Mouse (Mus musculus) forebrain, embryonic 14.5 days (tissue): Measurements from ENCODE around the gene Slc6a6. TPM values are rescaled to one million over a fixed set of nuclear protein-coding genes. Genes with fewer than 3 reads are reported as not detected.
A peak's percentile ranks its signal among the peaks of the same experiment; 100 is the strongest.

Source experiments
- ATAC-seq: fragments of 200-750 bp; cut with Nextera tagmentation; 2 replicates; pipeline ENCODE4 v1.8.0; 2017; ENCODE audit warnings: mild to moderate bottlenecking, moderate library complexity
- DNase-seq: peaks from one replicate; pipeline ENCODE4 v3.0.0-alpha.2; 2015; ENCODE audit warnings: low spot score
- H3K27ac ChIP-seq: fragments of 300-500 bp; sonication (generic); 2 replicates; pipeline ENCODE4 v1.5.1; 2014; ENCODE audit warnings: low read depth, mild to moderate bottlenecking, control low read depth, low read length, moderate library complexity
- H3K27me3 ChIP-seq: fragments of 300-500 bp; sonication (generic); replicated peaks from 2 replicates; pipeline ENCODE4 v1.6.1; 2014; ENCODE audit warnings: low read length, control low read depth, mixed read lengths; ENCODE audit not compliant: control insufficient read depth, insufficient read depth
- H3K36me3 ChIP-seq: fragments of 300-500 bp; sonication (generic); 2 replicates; pipeline ENCODE4 v1.6.1; 2014; ENCODE audit warnings: low read length, control low read depth; ENCODE audit not compliant: control insufficient read depth, insufficient read depth
- H3K4me1 ChIP-seq: fragments of 300-500 bp; sonication (generic); 2 replicates; pipeline ENCODE4 v1.6.1; 2014; ENCODE audit warnings: antibody characterized with exemption, low read length, control low read depth; ENCODE audit not compliant: control insufficient read depth, insufficient read depth
- H3K4me2 ChIP-seq: fragments of 300-500 bp; sonication (generic); 2 replicates; pipeline ENCODE4 v1.6.1; 2014; ENCODE audit warnings: mild to moderate bottlenecking, control low read depth, low read length
- H3K4me3 ChIP-seq: fragments of 300-500 bp; sonication (generic); 2 replicates; pipeline ENCODE4 v1.5.1; 2014; ENCODE audit warnings: low read depth, low read length, control low read depth
- H3K9ac ChIP-seq: fragments of 300-500 bp; sonication (generic); 2 replicates; pipeline ENCODE4 v1.6.1; 2014; ENCODE audit warnings: mild to moderate bottlenecking, low read length, control low read depth, moderate library complexity
- H3K9me3 ChIP-seq: fragments of 300-500 bp; sonication (generic); replicated peaks from 2 replicates; pipeline ENCODE4 v1.6.1; 2016; ENCODE audit warnings: low read length, control low read depth, mixed read lengths; ENCODE audit not compliant: control insufficient read depth
- WGBS: fragments of 180-500 bp; shearing (Covaris S2); extraction: QIAGEN DNeasy Blood & Tissue Kit; methylation state at CpG from one replicate; pipeline ENCODE4 v1.1.7; 2014; 5-methylcytosine and 5-hydroxymethylcytosine counted together
- polyA plus RNA-seq: library from polyadenylated mRNA; unstranded; fragments of >200 nt; fragmentation: Nextera tagmentation; extraction: Ambion mirVana; gene quantifications from 2 replicates; pipeline ENCODE4 v1.2.1, GENCODE M21; 2014

The Slc6a6 gene
- polyA plus RNA-seq, 1 experiment from 2014 or later, result 45.6 TPM

DNA sequence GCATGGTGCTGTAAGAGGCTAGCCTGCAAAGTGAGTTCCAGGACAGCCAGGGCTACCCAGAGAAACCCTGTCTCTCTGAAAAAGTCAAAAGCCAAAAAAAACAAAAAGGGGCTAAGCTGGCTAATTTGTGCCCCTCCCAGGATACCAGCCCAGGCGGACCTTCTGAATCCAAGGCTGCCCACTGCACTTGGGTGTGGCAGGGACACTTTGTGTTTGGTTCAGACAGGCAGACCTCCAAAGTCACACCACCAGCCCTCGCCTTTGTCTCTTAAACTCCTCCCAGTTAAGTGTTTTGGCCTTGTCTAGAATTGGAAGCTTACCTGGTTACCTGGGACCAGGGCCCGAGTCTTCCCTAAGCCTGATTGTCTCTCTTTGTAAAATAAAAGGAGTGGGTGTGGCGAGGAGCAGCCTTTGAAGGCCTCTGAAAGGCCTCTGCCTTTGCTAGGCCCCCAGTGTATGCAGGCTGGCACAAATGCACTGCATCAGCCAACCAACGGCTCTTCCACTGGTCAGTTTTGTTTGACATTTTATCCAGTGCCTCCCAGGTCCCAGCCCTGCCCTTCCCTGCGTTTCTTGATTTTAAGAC, 26.6 kb downstream of the Slc6a6 start:
- WGBS, result 38% methylated on average over 6 of the region's 6 CpGs
- ATAC-seq (no peak), DNase-seq (no peak)
- Histone ChIP-seq H3K9me3 (no peaks in the 10 kb centered on the region), H3K27me3 (no peaks in the 10 kb centered on the region), H3K9ac (no peak overlapping the region), H3K4me1 (peaks cover 28% of the 10 kb centered on the region), H3K4me2 (no peak overlapping the region), H3K27ac (no peak overlapping the region), H3K4me3 (no peak overlapping the region), H3K36me3 (peaks cover 18% of the 10 kb centered on the region; the same call in 1 of the 2 replicates)

DNA sequence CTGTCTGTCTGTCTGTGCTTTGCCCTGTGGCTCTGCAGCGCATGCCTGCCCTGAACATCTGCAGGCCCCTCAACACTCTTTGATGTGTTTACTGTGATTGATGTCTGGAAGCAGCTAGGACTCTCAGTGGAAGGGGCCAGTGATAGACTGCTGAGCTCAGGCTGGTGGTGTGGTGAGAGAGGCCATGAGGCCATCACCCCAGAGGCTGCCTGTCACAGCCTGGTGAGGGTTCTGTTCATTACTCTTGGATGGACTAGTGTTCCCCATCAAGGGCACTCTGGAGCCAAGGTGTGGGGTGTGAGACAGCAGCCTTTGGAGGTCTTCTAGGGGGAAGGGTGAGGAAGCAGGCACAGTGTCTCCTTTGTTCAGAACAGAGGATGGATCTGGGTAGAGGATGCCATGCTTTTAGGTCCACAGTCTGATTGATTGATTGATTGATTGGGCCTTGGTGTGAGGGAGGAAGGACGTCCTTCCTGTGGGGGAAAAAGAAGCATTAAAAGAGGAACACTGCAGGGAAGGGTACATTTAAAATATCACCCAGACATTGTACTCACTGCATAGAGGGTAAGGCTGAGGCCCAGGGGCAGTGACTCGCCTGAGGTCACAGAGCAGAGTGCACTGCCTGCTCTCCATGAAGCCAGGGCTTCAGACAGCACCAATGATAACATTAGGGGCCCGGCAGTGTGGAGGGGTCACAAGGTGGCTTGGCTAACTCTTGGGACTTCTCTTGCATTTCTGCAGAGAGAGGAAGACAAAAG, 28.4 kb downstream of the Slc6a6 start:
- Histone ChIP-seq H3K9me3 (no peaks in the 10 kb centered on the region), H3K36me3 (0 out of 2 replicates have a peak, but pooled peaks cover 8% of the 10 kb centered on the region), H3K27me3 (no peaks in the 10 kb centered on the region), H3K4me3 (no peak overlapping the region), H3K27ac (peak overlapping the region; percentile 66), H3K4me2 (no peak overlapping the region), H3K9ac (peak overlapping the region; percentile 26; the same call in 1 of the 2 replicates), H3K4me1 (peaks cover 27% of the 10 kb centered on the region)
- ATAC-seq (no peak), DNase-seq (no peak)
- 36% methylated on average over 4 of the region's 4 CpGs for WGBS

DNA sequence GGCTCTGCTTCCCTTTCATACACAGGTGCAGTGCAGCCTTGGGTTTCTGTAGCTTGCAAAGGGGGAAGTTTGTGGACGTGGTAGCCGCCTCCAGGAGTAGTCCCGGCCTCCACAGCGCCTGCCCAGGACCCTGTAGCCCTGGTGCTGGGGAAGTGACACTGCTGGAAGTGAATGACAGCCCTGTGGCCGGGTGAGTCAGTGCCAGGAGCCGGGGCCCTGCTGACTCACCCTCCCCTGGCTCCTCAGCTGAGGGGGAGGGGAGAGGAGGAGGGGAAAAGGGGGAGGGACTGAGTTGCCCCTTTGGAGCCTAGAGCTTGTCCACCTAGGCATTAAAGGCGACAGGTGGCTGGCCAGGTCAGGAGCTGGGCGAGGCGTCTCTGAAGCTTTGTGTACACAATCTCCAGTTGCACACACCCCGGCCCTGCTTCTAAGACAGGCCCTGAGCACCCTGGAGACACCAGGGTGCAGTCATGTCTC, 29.0 kb downstream of the Slc6a6 start:
- Histone ChIP-seq H3K4me1 (peaks cover 22% of the 10 kb centered on the region), H3K36me3 (0 out of 2 replicates have a peak, but pooled peaks cover 8% of the 10 kb centered on the region), H3K27me3 (no peaks in the 10 kb centered on the region), H3K27ac (peak overlapping the region; percentile 66), H3K9ac (peak overlapping the region; percentile 26), H3K4me3 (no peak overlapping the region), H3K9me3 (no peaks in the 10 kb centered on the region), H3K4me2 (no peak overlapping the region)
- WGBS, result 6% methylated on average over 10 of the region's 10 CpGs
- DNase-seq (no peak), ATAC-seq (0 out of 2 replicates have a peak, but pooled peaks have one; percentile 10)

DNA sequence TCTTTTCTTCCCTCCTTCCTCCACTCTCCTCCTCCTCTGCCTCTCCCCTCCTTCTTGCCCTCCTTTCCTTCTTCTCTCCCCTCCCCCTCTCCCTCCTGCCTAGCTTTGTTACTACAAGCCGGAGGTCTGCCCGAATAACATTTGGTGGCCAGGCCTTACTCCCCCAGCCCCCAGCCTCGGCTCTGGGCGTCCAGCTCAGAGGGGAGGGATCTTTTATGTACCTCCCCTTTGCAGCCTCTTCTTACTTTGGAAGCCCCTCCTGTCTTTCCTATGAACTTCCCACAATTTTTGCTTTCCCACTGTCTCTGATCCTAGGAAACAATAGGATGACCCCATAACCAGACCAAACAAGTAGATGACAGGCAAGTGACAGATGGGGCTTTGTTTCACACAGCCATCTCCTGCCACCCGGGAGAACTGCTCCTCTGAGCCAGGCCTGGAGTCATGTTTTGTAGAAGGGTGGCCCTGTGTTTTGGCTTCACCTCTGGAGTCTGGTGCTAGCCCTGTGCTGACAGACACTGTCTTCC, 29.6 kb downstream of the Slc6a6 start:
- H3K36me3 ChIP-seq, result 0 out of 2 replicates have a peak, but pooled peaks cover 8% of the 10 kb centered on the region
- peak overlapping the region; percentile 26 for H3K9ac ChIP-seq
- no peaks in the 10 kb centered on the region for H3K27me3 ChIP-seq
- ATAC-seq (0 out of 2 replicates have a peak, but pooled peaks have one; percentile 11), DNase-seq (no peak)
- peaks cover 22% of the 10 kb centered on the region for H3K4me1 ChIP-seq
- no peak overlapping the region for H3K4me2 ChIP-seq
- H3K9me3 ChIP-seq, result no peaks in the 10 kb centered on the region
- H3K4me3 ChIP-seq, result no peak overlapping the region
- WGBS, result 5% methylated on average over 5 of the region's 5 CpGs
- peak overlapping the region; percentile 66 for H3K27ac ChIP-seq

DNA sequence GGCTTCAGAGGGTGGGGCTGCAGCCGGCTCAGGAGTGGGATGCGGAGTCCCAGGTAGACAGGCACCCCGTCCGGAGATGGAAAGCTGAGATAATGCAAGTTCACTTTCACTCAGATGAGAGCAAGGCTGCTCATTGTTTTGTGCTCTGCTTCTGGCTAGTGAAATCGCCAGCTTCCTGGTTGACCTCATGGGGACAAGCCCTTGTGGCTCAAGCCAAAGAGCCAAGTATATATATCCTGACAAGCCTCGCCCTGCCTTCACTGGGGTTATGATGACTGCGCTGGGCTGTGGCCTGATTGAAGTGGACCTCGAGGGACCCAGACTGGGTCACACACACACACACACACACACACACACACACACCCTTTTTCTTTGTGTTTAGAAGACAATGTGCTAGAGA, 31.2 kb downstream of the Slc6a6 start:
- Histone ChIP-seq H3K36me3 (0 out of 2 replicates have a peak, but pooled peaks cover 8% of the 10 kb centered on the region), H3K4me2 (no peak overlapping the region), H3K4me1 (peaks cover 38% of the 10 kb centered on the region), H3K27ac (no peak overlapping the region), H3K9me3 (no peaks in the 10 kb centered on the region), H3K9ac (no peak overlapping the region), H3K4me3 (no peak overlapping the region), H3K27me3 (no peaks in the 10 kb centered on the region)
- WGBS, result 91% methylated on average over 8 of the region's 8 CpGs
- DNase-seq, result no peak
- no peak for ATAC-seq

DNA sequence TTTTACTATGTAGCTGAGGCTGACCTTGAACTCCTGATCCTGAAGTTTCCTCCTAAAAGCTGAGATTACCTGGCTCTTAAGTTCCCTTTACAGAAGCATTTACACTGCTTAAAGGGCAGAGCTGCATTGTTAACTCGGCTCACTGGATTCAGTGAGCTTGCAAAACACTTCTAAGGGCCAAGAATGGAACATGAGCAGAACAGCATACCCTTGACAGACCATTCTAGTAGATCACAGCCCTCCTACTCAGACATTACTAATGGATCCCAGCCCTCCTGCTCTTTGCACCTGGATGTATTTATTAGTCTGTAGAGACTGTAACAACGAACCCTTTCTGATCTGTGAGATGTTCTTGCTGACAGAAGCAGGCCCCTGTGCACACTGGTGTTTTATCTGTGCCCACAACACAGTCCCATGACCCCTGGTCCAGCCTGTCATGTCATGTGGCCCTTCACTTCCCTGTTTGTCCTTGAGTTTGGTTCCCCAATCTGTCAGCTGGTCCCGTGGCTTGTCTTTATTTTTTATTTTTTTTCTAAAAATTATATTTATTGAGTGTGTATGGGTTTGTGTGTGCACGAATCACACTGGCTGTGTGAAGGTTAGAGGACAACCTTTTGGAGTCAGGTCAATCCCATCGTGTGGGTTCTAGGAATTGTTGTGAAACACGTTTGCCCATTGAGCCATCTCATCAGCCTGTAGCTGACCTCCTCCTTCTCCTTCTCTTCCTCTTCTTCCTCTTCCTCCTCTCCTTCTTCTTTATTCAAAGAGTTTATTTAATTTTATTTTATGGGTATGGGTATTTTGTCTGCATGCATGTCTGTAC, 32.3 kb downstream of the Slc6a6 start:
- H3K4me3 ChIP-seq, result no peak overlapping the region
- no peak overlapping the region for H3K9ac ChIP-seq
- no peak for ATAC-seq
- no peaks in the 10 kb centered on the region for H3K27me3 ChIP-seq
- WGBS, result 74% methylated on average over 6 of the region's 6 CpGs
- no peaks in the 10 kb centered on the region for H3K9me3 ChIP-seq
- H3K36me3 ChIP-seq, result 0 out of 2 replicates have a peak, but pooled peaks cover 5% of the 10 kb centered on the region
- H3K4me1 ChIP-seq, result peaks cover 47% of the 10 kb centered on the region
- no peak for DNase-seq
- no peak overlapping the region for H3K4me2 ChIP-seq
- H3K27ac ChIP-seq, result no peak overlapping the region

DNA sequence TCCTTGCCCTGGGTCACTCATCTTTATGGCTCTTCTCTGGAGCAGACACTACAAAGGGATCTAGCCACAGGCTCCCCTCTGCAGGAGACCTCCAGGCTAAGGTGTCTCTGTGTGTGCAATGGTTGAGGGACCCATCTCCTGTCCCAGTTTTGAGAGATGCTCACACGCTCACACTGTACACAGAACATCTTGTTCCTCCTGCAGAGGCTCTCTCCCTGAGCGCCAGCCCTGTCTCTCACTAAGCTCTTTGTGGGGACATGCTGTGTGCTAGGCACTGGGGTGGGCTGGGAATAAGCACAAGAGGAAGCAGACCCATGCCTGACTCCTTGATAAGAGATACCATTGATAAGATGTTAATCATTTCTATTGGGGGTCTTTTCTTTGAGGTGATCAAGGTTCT, 34.2 kb downstream of the Slc6a6 start:
- H3K27me3 ChIP-seq, result no peaks in the 10 kb centered on the region
- no peaks in the 10 kb centered on the region for H3K9me3 ChIP-seq
- ATAC-seq, result no peak
- H3K4me3 ChIP-seq, result no peak overlapping the region
- no peak overlapping the region for H3K9ac ChIP-seq
- no peak overlapping the region for H3K4me2 ChIP-seq
- H3K27ac ChIP-seq, result peak overlapping the region; percentile 93
- no peak for DNase-seq
- peaks cover 7% of the 10 kb centered on the region; the same call in 1 of the 2 replicates for H3K36me3 ChIP-seq
- WGBS, result 79% methylated on average over 2 of the region's 2 CpGs
- peaks cover 42% of the 10 kb centered on the region for H3K4me1 ChIP-seq

DNA sequence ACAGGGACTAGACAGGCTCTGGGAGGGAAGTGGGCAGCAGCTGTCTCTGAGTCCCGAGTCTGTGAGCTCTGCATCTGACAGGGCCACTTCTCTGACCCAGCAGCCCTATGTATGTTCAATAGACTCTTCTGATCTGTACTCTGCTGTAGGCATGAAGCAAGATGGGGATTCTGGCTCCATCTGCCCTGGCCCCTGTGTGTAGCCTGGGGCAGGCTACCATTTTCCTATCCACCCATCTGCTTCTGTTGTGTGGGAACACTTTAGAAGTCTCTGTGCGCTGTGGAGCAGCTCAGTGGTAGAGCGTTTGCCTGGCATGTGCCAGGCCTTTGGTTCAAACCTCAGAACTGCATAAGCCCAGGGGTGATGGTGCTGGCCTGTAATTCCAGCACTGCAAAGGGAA, 34.8 kb downstream of the Slc6a6 start:
- H3K4me3 ChIP-seq, result no peak overlapping the region
- DNase-seq (no peak), ATAC-seq (0 out of 2 replicates have a peak, but pooled peaks have one; percentile 5)
- no peaks in the 10 kb centered on the region for H3K27me3 ChIP-seq
- H3K4me2 ChIP-seq, result no peak overlapping the region
- H3K27ac ChIP-seq, result peak overlapping the region; percentile 93
- WGBS, result 36% methylated on average over 3 of the region's 3 CpGs
- H3K9me3 ChIP-seq, result no peaks in the 10 kb centered on the region
- peaks cover 12% of the 10 kb centered on the region for H3K36me3 ChIP-seq
- peaks cover 37% of the 10 kb centered on the region for H3K4me1 ChIP-seq
- peak overlapping the region; percentile 32; the same call in 1 of the 2 replicates for H3K9ac ChIP-seq
